Mouse (Mus musculus) erythroid progenitor cell, adult 5-6 weeks (primary cell): Measurements from ENCODE around the gene Arhgef18. TPM values are rescaled to one million over a fixed set of nuclear protein-coding genes. Genes with fewer than 3 reads are reported as not detected.

Experiments used
- ATAC-seq: replicated peaks from 2 replicates; pipeline ENCODE4 v1.8.0; 2016; ENCODE audit warnings: moderate number of reproducible peaks, mild to moderate bottlenecking, moderate TSS enrichment, inconsistent platforms; ENCODE audit not compliant: poor library complexity, low FRiP score, severe bottlenecking
- total RNA-seq, 2 experiments: library from RNA; stranded (forward) in 1 of 2; stranded (reverse) in 1 of 2; fragments of 150-400 nt in 1 of 2; fragments of 186-747, 209-891 nt in 1 of 2; gene quantifications; 2 replicates each; pipeline versions ENCODE4 v1.2.3 to v1.2.4; 2015 to 2017; ENCODE audit warnings: low replicate concordance in 2 of 2

Arhgef18 gene
- total RNA-seq, 2 experiments from 2014 or later: 5.4 to 7.5 TPM

GRCm38 (mm10) chr8:3495578-3496427, 103.0 kb downstream of the Arhgef18 start:
- ATAC-seq: no peak

- no peak for ATAC-seq
Observed at GRCm38 (mm10) chr8:3496428-3496748, 103.6 kb downstream of the Arhgef18 start.

GRCm38 (mm10) chr8:3498583-3498982, 105.8 kb downstream of the Arhgef18 start:
- ATAC-seq: no peak

GRCm38 (mm10) chr8:3499751-3500150, 106.9 kb downstream of the Arhgef18 start:
- ATAC-seq: no peak

- peak; percentile 88 for ATAC-seq
Observed at GRCm38 (mm10) chr8:3500235-3501090, 107.7 kb downstream of the Arhgef18 start, which contains the start of gene Mcoln1. Mcoln1 (plus strand) TSS chr8:3500457.

- ATAC-seq: 0 out of 2 replicates have a peak, but pooled peaks have one; percentile 35
Observed at GRCm38 (mm10) chr8:3502217-3502616, 109.4 kb downstream of the Arhgef18 start.

Other genes starting within 250 kb of the Arhgef18 start
- gene Insr, start 113.4 kb upstream of the Arhgef18 start, total RNA-seq (2015; ENCODE audit: low replicate concordance): 8.0 and 15.5 TPM in 2 replicates
- 7.1 and 19.9 TPM in 2 replicates for gene Insr, start 113.4 kb upstream of the Arhgef18 start, total RNA-seq (2017; ENCODE audit: low replicate concordance)
- 1.3 and 4.7 TPM in 2 replicates for gene A430078G23Rik, start 39.6 kb upstream of the Arhgef18 start, total RNA-seq (2015; ENCODE audit: low replicate concordance)
- gene A430078G23Rik, start 39.6 kb upstream of the Arhgef18 start, total RNA-seq (2017; ENCODE audit: low replicate concordance): 2.4 and 2.8 TPM in 2 replicates
- 0.72 TPM in 1 of 2 replicates, not detected in the other for gene Pex11g, start 74.7 kb downstream of the Arhgef18 start, total RNA-seq (2015; ENCODE audit: low replicate concordance)
- gene Pex11g, start 74.7 kb downstream of the Arhgef18 start, total RNA-seq (2017; ENCODE audit: low replicate concordance): not detected in 2 replicates
- not detected in 2 replicates for gene Tex45, start 77.9 kb downstream of the Arhgef18 start, total RNA-seq (2015; ENCODE audit: low replicate concordance)
- not detected in 2 replicates for gene Tex45, start 77.9 kb downstream of the Arhgef18 start, total RNA-seq (2017; ENCODE audit: low replicate concordance)
- gene Zfp358, start 100.1 kb downstream of the Arhgef18 start, total RNA-seq (2015; ENCODE audit: low replicate concordance): 2.9 TPM in 1 of 2 replicates, not detected in the other
- gene Zfp358, start 100.1 kb downstream of the Arhgef18 start, total RNA-seq (2017; ENCODE audit: low replicate concordance): 2.0 TPM in 1 of 2 replicates, not detected in the other
- gene Mcoln1, start 107.5 kb downstream of the Arhgef18 start, total RNA-seq (2015; ENCODE audit: low replicate concordance): 45.3 and 65.2 TPM in 2 replicates
- 82.9 and 267 TPM in 2 replicates for gene Mcoln1, start 107.5 kb downstream of the Arhgef18 start, total RNA-seq (2017; ENCODE audit: low replicate concordance)
- gene Pnpla6, start 122.4 kb downstream of the Arhgef18 start, total RNA-seq (2015; ENCODE audit: low replicate concordance): 110 and 131 TPM in 2 replicates
- gene Pnpla6, start 122.4 kb downstream of the Arhgef18 start, total RNA-seq (2017; ENCODE audit: low replicate concordance): 147 and 272 TPM in 2 replicates
- gene C330021F23Rik, start 175.0 kb downstream of the Arhgef18 start, total RNA-seq (2015; ENCODE audit: low replicate concordance): not detected in 2 replicates
- not detected in 2 replicates for gene C330021F23Rik, start 175.0 kb downstream of the Arhgef18 start, total RNA-seq (2017; ENCODE audit: low replicate concordance)
- not detected in 2 replicates for gene Camsap3, start 194.3 kb downstream of the Arhgef18 start, total RNA-seq (2015; ENCODE audit: low replicate concordance)
- gene Camsap3, start 194.3 kb downstream of the Arhgef18 start, total RNA-seq (2017; ENCODE audit: low replicate concordance): not detected in 2 replicates
- gene Xab2, start 228.3 kb downstream of the Arhgef18 start, total RNA-seq (2015; ENCODE audit: low replicate concordance): 8.8 and 12.3 TPM in 2 replicates
- gene Xab2, start 228.3 kb downstream of the Arhgef18 start, total RNA-seq (2017; ENCODE audit: low replicate concordance): 30.6 and 36.8 TPM in 2 replicates
- gene Pet100, start 228.5 kb downstream of the Arhgef18 start, total RNA-seq (2015; ENCODE audit: low replicate concordance): 48.6 and 125 TPM in 2 replicates
- gene Pet100, start 228.5 kb downstream of the Arhgef18 start, total RNA-seq (2017; ENCODE audit: low replicate concordance): 65.1 and 137 TPM in 2 replicates
- gene Pcp2, start 232.5 kb downstream of the Arhgef18 start, total RNA-seq (2015; ENCODE audit: low replicate concordance): not detected in 2 replicates
- not detected in 2 replicates for gene Pcp2, start 232.5 kb downstream of the Arhgef18 start, total RNA-seq (2017; ENCODE audit: low replicate concordance)
- 32.7 and 56.9 TPM in 2 replicates for gene Stxbp2, start 237.9 kb downstream of the Arhgef18 start, total RNA-seq (2015; ENCODE audit: low replicate concordance)
- gene Stxbp2, start 237.9 kb downstream of the Arhgef18 start, total RNA-seq (2017; ENCODE audit: low replicate concordance): 34.7 and 49.1 TPM in 2 replicates